Mouse (Mus musculus) liver, embryonic 15.5 days (tissue): ENCODE data around the gene Mst1r. TPM values are rescaled to one million over a fixed set of nuclear protein-coding genes. Genes with fewer than 3 reads are reported as not detected.

ENCODE experiments used
- ATAC-seq: fragments of 200-750 bp; cut with Nextera tagmentation; 2 replicates; pipeline ENCODE4 v1.8.0; 2017; ENCODE audit warnings: moderate number of reproducible peaks, mild to moderate bottlenecking, moderate library complexity; ENCODE audit not compliant: insufficient read depth
- H3K27ac ChIP-seq: fragments of 300-500 bp; sonication (generic); replicated peaks from 2 replicates; pipeline ENCODE4 v1.5.1; 2015; ENCODE audit warnings: mild to moderate bottlenecking, inconsistent platforms
- H3K27me3 ChIP-seq: fragments of 300-500 bp; sonication (generic); 2 replicates; pipeline ENCODE4 v1.6.1; 2015; ENCODE audit warnings: mild to moderate bottlenecking, inconsistent platforms
- H3K36me3 ChIP-seq: fragments of 300-500 bp; sonication (generic); replicated peaks from 2 replicates; pipeline ENCODE4 v1.6.1; 2015; ENCODE audit warnings: moderate library complexity, mild to moderate bottlenecking, inconsistent platforms
- H3K4me1 ChIP-seq: fragments of 300-500 bp; sonication (generic); replicated peaks from 2 replicates; pipeline ENCODE4 v1.6.1; 2015; ENCODE audit warnings: inconsistent platforms
- H3K4me2 ChIP-seq: fragments of 300-500 bp; sonication (generic); 2 replicates; pipeline ENCODE4 v1.6.1; 2015; ENCODE audit warnings: moderate library complexity, mild to moderate bottlenecking, inconsistent platforms
- H3K4me3 ChIP-seq: fragments of 300-500 bp; sonication (generic); replicated peaks from 2 replicates; pipeline ENCODE4 v1.5.1; 2015; ENCODE audit warnings: mild to moderate bottlenecking, inconsistent platforms
- H3K9ac ChIP-seq: fragments of 300-500 bp; sonication (generic); 2 replicates; pipeline ENCODE4 v1.6.1; 2015; ENCODE audit warnings: moderate library complexity, mild to moderate bottlenecking, inconsistent platforms
- H3K9me3 ChIP-seq: fragments of 300-500 bp; sonication (generic); replicated peaks from 2 replicates; pipeline ENCODE4 v1.6.1; 2016; ENCODE audit warnings: inconsistent platforms
- WGBS: fragments of 180-500 bp; shearing (Covaris S2); methylation state at CpG from one replicate; pipeline ENCODE4 v1.1.7; 2015; ENCODE audit warnings: mixed read lengths; ENCODE audit not compliant: insufficient replicate concordance; 5-methylcytosine and 5-hydroxymethylcytosine counted together
- polyA plus RNA-seq: library from polyadenylated mRNA; unstranded; fragments of >200 nt; fragmentation: Nextera tagmentation; extraction: Ambion mirVana; gene quantifications from 2 replicates; pipeline ENCODE4 v1.2.1, GENCODE M21; 2015

Gene Mst1r
- polyA plus RNA-seq, 1 experiment from 2014 or later = 0.85 TPM

DNA sequence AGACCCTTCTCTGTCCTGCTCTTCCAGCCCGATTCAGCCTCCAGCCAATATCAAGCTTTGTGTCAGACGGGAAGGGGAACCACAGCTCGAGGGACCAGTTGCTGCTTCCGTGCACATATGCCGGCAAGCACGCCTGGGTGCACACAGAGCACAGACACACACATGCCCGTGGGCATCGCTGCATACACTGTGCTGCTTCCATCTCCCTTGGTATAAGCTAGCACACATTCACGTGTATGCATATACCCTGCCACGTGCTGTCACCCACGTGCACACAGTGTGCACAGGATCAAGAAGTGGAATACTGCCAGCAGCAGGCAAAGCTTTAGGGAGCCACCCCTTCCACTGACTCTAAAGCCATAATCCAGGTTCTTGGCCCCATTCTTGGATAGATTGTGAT, 27.5 kb downstream of the Mst1r start:
- 64% methylated on average over 11 of the region's 11 CpGs for WGBS

GRCm38 (mm10) chr9:107935374-107935773, 28.7 kb downstream of the Mst1r start, which contains the start of gene Camkv:
TSS of gene Camkv (plus strand) at chr9:107935674.
- Histone ChIP-seq H3K4me1 (peaks cover 9% of the 10 kb centered on the region), H3K9me3 (no peaks in the 10 kb centered on the region), H3K4me3 (peak within 1 kb of the TSS; percentile 36), H3K36me3 (no peaks in the 10 kb centered on the region), H3K4me2 (peak within 1 kb of the TSS; percentile 65), H3K27ac (no peak within 1 kb of the TSS), H3K9ac (no peak within 1 kb of the TSS), H3K27me3 (peaks cover 87% of the 10 kb centered on the region)
- ATAC-seq = no peak
- 44% methylated on average over 3 of the region's 3 CpGs for WGBS

More for the DNA sequence above, 27.5 kb downstream of the Mst1r start:
- Histone ChIP-seq H3K36me3 (no peaks in the 10 kb centered on the region), H3K4me2 (no peak overlapping the region), H3K4me1 (peaks cover 9% of the 10 kb centered on the region), H3K27ac (no peak overlapping the region), H3K27me3 (peaks cover 86% of the 10 kb centered on the region), H3K4me3 (no peak overlapping the region), H3K9me3 (no peaks in the 10 kb centered on the region), H3K9ac (no peak overlapping the region)
- no peak for ATAC-seq

DNA sequence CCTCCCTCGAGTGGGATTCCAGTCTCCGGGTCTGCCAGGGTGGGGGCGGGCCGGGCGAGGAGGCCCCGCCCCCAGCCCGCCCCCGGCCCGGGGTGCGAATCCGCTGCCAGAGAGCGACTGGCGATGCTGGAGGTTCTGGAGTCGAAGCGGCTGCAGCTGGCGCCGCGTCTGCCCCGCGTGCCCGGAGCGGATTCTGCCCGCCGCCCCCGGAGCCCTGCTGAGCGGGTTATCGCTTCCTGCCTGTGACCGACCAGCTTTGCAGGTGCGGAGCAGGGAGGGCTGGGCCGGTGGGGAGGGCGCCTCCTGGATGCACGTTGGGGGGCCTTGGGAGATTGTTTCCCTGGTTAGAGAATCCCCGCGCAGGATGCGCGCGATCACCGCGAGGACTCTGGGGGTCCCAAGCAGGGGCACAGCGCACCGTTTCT, 29.1 kb downstream of the Mst1r start:
- Histone ChIP-seq H3K27me3 (peaks cover 90% of the 10 kb centered on the region), H3K4me3 (peak overlapping the region; percentile 36), H3K9me3 (no peaks in the 10 kb centered on the region), H3K9ac (no peak overlapping the region), H3K4me1 (peaks cover 9% of the 10 kb centered on the region), H3K27ac (no peak overlapping the region), H3K4me2 (peak overlapping the region; percentile 65), H3K36me3 (no peaks in the 10 kb centered on the region)
- under 1% methylated on average over 41 of the region's 41 CpGs for WGBS
- no peak for ATAC-seq

GRCm38 (mm10) chr9:107936215-107936822, 29.6 kb downstream of the Mst1r start:
- Histone ChIP-seq H3K4me3 (peak overlapping the region; percentile 36), H3K27ac (no peak overlapping the region), H3K4me2 (peak overlapping the region; percentile 65), H3K9me3 (no peaks in the 10 kb centered on the region), H3K27me3 (peaks cover 94% of the 10 kb centered on the region), H3K36me3 (no peaks in the 10 kb centered on the region), H3K9ac (no peak overlapping the region), H3K4me1 (peaks cover 9% of the 10 kb centered on the region)
- ATAC-seq = no peak
- WGBS = 5% methylated on average over 29 of the region's 29 CpGs

GRCm38 (mm10) chr9:107936831-107937230, 30.2 kb downstream of the Mst1r start:
- no peak overlapping the region for H3K4me2 ChIP-seq
- peaks cover 9% of the 10 kb centered on the region for H3K4me1 ChIP-seq
- no peaks in the 10 kb centered on the region for H3K9me3 ChIP-seq
- no peak overlapping the region for H3K9ac ChIP-seq
- H3K27ac ChIP-seq = no peak overlapping the region
- WGBS = 22% methylated on average over 3 of the region's 3 CpGs
- peaks cover 91% of the 10 kb centered on the region for H3K27me3 ChIP-seq
- ATAC-seq = no peak
- no peak overlapping the region for H3K4me3 ChIP-seq
- no peaks in the 10 kb centered on the region for H3K36me3 ChIP-seq

GRCm38 (mm10) chr9:107947241-107948194, 40.8 kb downstream of the Mst1r start:
- no peak overlapping the region for H3K4me2 ChIP-seq
- ATAC-seq = no peak
- WGBS = 78% methylated on average over 31 of the region's 31 CpGs

GRCm38 (mm10) chr9:107949184-107949921, 42.7 kb downstream of the Mst1r start:
- H3K4me2 ChIP-seq = no peak overlapping the region
- no peak for ATAC-seq
- H3K27ac ChIP-seq = no peak overlapping the region
- H3K9me3 ChIP-seq = no peaks in the 10 kb centered on the region
- H3K27me3 ChIP-seq = peaks cover 4% of the 10 kb centered on the region; the same call in 1 of the 2 replicates
- H3K4me1 ChIP-seq = peaks cover 31% of the 10 kb centered on the region
- H3K9ac ChIP-seq = no peak overlapping the region
- 68% methylated on average over 13 of the region's 13 CpGs for WGBS
- no peaks in the 10 kb centered on the region for H3K36me3 ChIP-seq
- no peak overlapping the region for H3K4me3 ChIP-seq

More at GRCm38 (mm10) chr9:107947241-107948194, 40.8 kb downstream of the Mst1r start:
- no peak overlapping the region for H3K27ac ChIP-seq
- peaks cover 7% of the 10 kb centered on the region; the same call in 1 of the 2 replicates for H3K27me3 ChIP-seq
- no peaks in the 10 kb centered on the region for H3K9me3 ChIP-seq
- no peak overlapping the region for H3K4me3 ChIP-seq
- no peak overlapping the region for H3K9ac ChIP-seq
- H3K4me1 ChIP-seq = peaks cover 26% of the 10 kb centered on the region
- no peaks in the 10 kb centered on the region for H3K36me3 ChIP-seq

DNA sequence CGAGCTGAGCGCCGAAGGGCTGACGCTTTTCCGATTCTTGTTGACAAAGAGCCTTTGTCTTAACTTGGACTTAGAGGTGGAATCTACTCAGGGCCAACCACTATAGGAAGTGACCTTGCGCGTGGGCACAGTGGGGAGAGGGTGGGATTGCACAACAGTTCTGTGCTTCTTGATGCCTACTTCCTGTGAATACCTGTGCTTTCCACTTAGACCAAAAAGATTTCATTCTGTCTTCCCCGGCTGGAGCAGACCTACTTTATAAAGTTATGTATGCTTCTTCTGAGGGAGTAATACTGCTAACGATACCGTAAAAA, 43.2 kb downstream of the Mst1r start, which contains the start of gene Traip:
Gene Traip (plus strand): TSS at position 215 of the 314 bp plus-strand sequence.
- Histone ChIP-seq H3K27me3 (peaks cover 4% of the 10 kb centered on the region; the same call in 1 of the 2 replicates), H3K27ac (peak within 1 kb of the TSS; percentile 74), H3K4me1 (peaks cover 31% of the 10 kb centered on the region), H3K4me3 (peak within 1 kb of the TSS; percentile 88), H3K36me3 (no peaks in the 10 kb centered on the region), H3K9me3 (no peaks in the 10 kb centered on the region), H3K9ac (peak within 1 kb of the TSS; percentile 71), H3K4me2 (peak within 1 kb of the TSS; percentile 86)
- no peak for ATAC-seq
- 78% methylated on average over 10 of the region's 10 CpGs for WGBS

- WGBS = 11% methylated on average over 45 of the region's 45 CpGs
- Histone ChIP-seq H3K4me3 (peak overlapping the region; percentile 88), H3K27me3 (peaks cover 4% of the 10 kb centered on the region; the same call in 1 of the 2 replicates), H3K4me2 (peak overlapping the region; percentile 86), H3K9me3 (no peaks in the 10 kb centered on the region), H3K36me3 (no peaks in the 10 kb centered on the region), H3K9ac (peak overlapping the region; percentile 71), H3K4me1 (peaks cover 31% of the 10 kb centered on the region), H3K27ac (peak overlapping the region; percentile 74)
- peak; percentile 87 for ATAC-seq
These were observed 44.0 kb downstream of the Mst1r start for GRCm38 (mm10) chr9:107950460-107951355.
